Mouse (Mus musculus) heart, embryonic 16.5 days (tissue): ENCODE data around the gene Cstf1. TPM values are rescaled to one million over a fixed set of nuclear protein-coding genes. Genes with fewer than 3 reads are reported as not detected.

Experiments used
- ATAC-seq: fragments of 200-750 bp; cut with Nextera tagmentation; replicated peaks from 2 replicates; pipeline ENCODE4 v1.8.0; 2017; ENCODE audit warnings: moderate number of reproducible peaks; ENCODE audit not compliant: insufficient read depth, low FRiP score; ENCODE audit errors: extremely low read depth
- H3K27ac ChIP-seq: fragments of 300-500 bp; sonication (generic); 2 replicates; pipeline ENCODE4 v1.5.1; 2014; ENCODE audit warnings: mild to moderate bottlenecking, low read length, control low read depth, moderate library complexity
- H3K27me3 ChIP-seq: fragments of 300-500 bp; sonication (generic); 2 replicates; pipeline ENCODE4 v1.6.1; 2014; ENCODE audit warnings: low read length, mixed read lengths; ENCODE audit not compliant: control insufficient read depth, insufficient read depth
- H3K36me3 ChIP-seq: fragments of 300-500 bp; sonication (generic); 2 replicates; pipeline ENCODE4 v1.6.1; 2014; ENCODE audit not compliant: control insufficient read depth, insufficient read depth
- H3K4me1 ChIP-seq: fragments of 300-500 bp; sonication (generic); 2 replicates; pipeline ENCODE4 v1.6.1; 2014; ENCODE audit warnings: low read length, mixed read lengths; ENCODE audit not compliant: control insufficient read depth, insufficient read depth
- H3K4me2 ChIP-seq: fragments of 300-500 bp; sonication (generic); 2 replicates; pipeline ENCODE4 v1.6.1; 2014; ENCODE audit warnings: low read depth, mild to moderate bottlenecking, control low read depth, low read length
- H3K4me3 ChIP-seq: fragments of 300-500 bp; sonication (generic); 2 replicates; pipeline ENCODE4 v1.5.1; 2014; ENCODE audit warnings: mild to moderate bottlenecking, control low read depth, low read length
- H3K9ac ChIP-seq: fragments of 300-500 bp; sonication (generic); 2 replicates; pipeline ENCODE4 v1.6.1; 2014; ENCODE audit warnings: low read length, control low read depth
- H3K9me3 ChIP-seq: fragments of 300-500 bp; sonication (generic); replicated peaks from 2 replicates; pipeline ENCODE4 v1.6.1; 2016; ENCODE audit warnings: low read length; ENCODE audit not compliant: control insufficient read depth
- WGBS: fragments of 180-500 bp; shearing (Covaris S2); extraction: QIAGEN DNeasy Blood & Tissue Kit; methylation state at CpG from one replicate; pipeline ENCODE4 v1.1.7; 2014; 5-methylcytosine and 5-hydroxymethylcytosine counted together
- polyA plus RNA-seq: library from polyadenylated mRNA; unstranded; fragments of >200 nt; fragmentation: Nextera tagmentation; extraction: Ambion mirVana; gene quantifications from 2 replicates; pipeline ENCODE4 v1.2.1, GENCODE M21; 2015

The Cstf1 gene
- polyA plus RNA-seq = 24.5 and 32.2 TPM in 2 replicates

GRCm38 (mm10) chr2:172370411-172371223 lies at the start of gene Cstf1, which contains the start of gene Aurka:
Cstf1 (plus strand) TSS chr2:172370681.
Aurka (minus strand) TSS chr2:172370535.
- Histone ChIP-seq H3K4me2 (peak within 1 kb of the TSS; percentile 87), H3K9ac (peak within 1 kb of the TSS; percentile 97), H3K4me1 (peaks cover 26% of the 10 kb centered on the region), H3K4me3 (peak within 1 kb of the TSS; percentile 87), H3K36me3 (peaks cover 39% of the 10 kb centered on the region), H3K27me3 (no peaks in the 10 kb centered on the region), H3K9me3 (no peaks in the 10 kb centered on the region), H3K27ac (peak within 1 kb of the TSS; percentile 91)
- under 1% methylated on average over 66 of the region's 66 CpGs for WGBS
- peak; percentile 99 for ATAC-seq

- no peak overlapping the region for H3K9ac ChIP-seq
- no peaks in the 10 kb centered on the region for H3K36me3 ChIP-seq
- ATAC-seq = no peak
- no peak overlapping the region for H3K4me2 ChIP-seq
- no peak overlapping the region for H3K4me3 ChIP-seq
- no peaks in the 10 kb centered on the region for H3K27me3 ChIP-seq
- H3K4me1 ChIP-seq = no peaks in the 10 kb centered on the region
- no peaks in the 10 kb centered on the region for H3K9me3 ChIP-seq
- no peak overlapping the region for H3K27ac ChIP-seq
- WGBS = 13% methylated on average over 9 of the region's 9 CpGs
Observed at GRCm38 (mm10) chr2:172320878-172321277, 49.6 kb upstream of the Cstf1 start.

GRCm38 (mm10) chr2:172328248-172328647 lies 42.2 kb upstream of the Cstf1 start:
- 52% methylated on average over 8 of the region's 8 CpGs for WGBS
- Histone ChIP-seq H3K4me3 (no peak overlapping the region), H3K27ac (no peak overlapping the region), H3K4me2 (no peak overlapping the region), H3K36me3 (no peaks in the 10 kb centered on the region), H3K9ac (no peak overlapping the region), H3K4me1 (no peaks in the 10 kb centered on the region), H3K27me3 (peaks cover 11% of the 10 kb centered on the region), H3K9me3 (peaks cover 4% of the 10 kb centered on the region; the same call in 1 of the 2 replicates)
- no peak for ATAC-seq

- Histone ChIP-seq H3K27ac (no peak overlapping the region), H3K4me3 (no peak overlapping the region), H3K9me3 (peaks cover 4% of the 10 kb centered on the region; the same call in 1 of the 2 replicates), H3K4me2 (no peak overlapping the region), H3K36me3 (no peaks in the 10 kb centered on the region), H3K4me1 (no peaks in the 10 kb centered on the region), H3K9ac (no peak overlapping the region), H3K27me3 (peaks cover 11% of the 10 kb centered on the region)
- WGBS = 5% methylated on average over 13 of the region's 13 CpGs
- no peak for ATAC-seq
Observed at GRCm38 (mm10) chr2:172329179-172329578, 41.3 kb upstream of the Cstf1 start.

- H3K4me1 ChIP-seq = no peaks in the 10 kb centered on the region
- no peak overlapping the region for H3K9ac ChIP-seq
- H3K9me3 ChIP-seq = no peaks in the 10 kb centered on the region; the same call in none of the 2 replicates
- H3K4me3 ChIP-seq = no peak overlapping the region
- no peaks in the 10 kb centered on the region for H3K36me3 ChIP-seq
- H3K4me2 ChIP-seq = no peak overlapping the region
- no peaks in the 10 kb centered on the region for H3K27me3 ChIP-seq
- H3K27ac ChIP-seq = no peak overlapping the region
- WGBS = 79% methylated on average over 19 of the region's 19 CpGs
- no peak for ATAC-seq
Observed at GRCm38 (mm10) chr2:172338206-172338942, 32.1 kb upstream of the Cstf1 start.

GRCm38 (mm10) chr2:172340936-172341335 lies 29.5 kb upstream of the Cstf1 start:
- no peak for ATAC-seq

GRCm38 (mm10) chr2:172341606-172342005 lies 28.9 kb upstream of the Cstf1 start:
- 49% methylated on average over 5 of the region's 5 CpGs for WGBS

More at GRCm38 (mm10) chr2:172340936-172341335, 29.5 kb upstream of the Cstf1 start:
- peaks cover 3% of the 10 kb centered on the region for H3K4me1 ChIP-seq
- no peak overlapping the region for H3K4me2 ChIP-seq
- H3K27ac ChIP-seq = no peak overlapping the region
- WGBS = 57% methylated on average over 3 of the region's 3 CpGs
- H3K4me3 ChIP-seq = no peak overlapping the region
- no peaks in the 10 kb centered on the region; the same call in none of the 2 replicates for H3K9me3 ChIP-seq
- no peak overlapping the region for H3K9ac ChIP-seq
- no peaks in the 10 kb centered on the region for H3K36me3 ChIP-seq
- no peaks in the 10 kb centered on the region for H3K27me3 ChIP-seq

GRCm38 (mm10) chr2:172343751-172344150 lies 26.7 kb upstream of the Cstf1 start:
- H3K9ac ChIP-seq = no peak overlapping the region
- H3K36me3 ChIP-seq = no peaks in the 10 kb centered on the region
- no peaks in the 10 kb centered on the region for H3K27me3 ChIP-seq
- H3K4me2 ChIP-seq = no peak overlapping the region
- no peaks in the 10 kb centered on the region; the same call in none of the 2 replicates for H3K9me3 ChIP-seq
- 90% methylated on average over 7 of the region's 7 CpGs for WGBS
- no peak overlapping the region for H3K4me3 ChIP-seq
- no peak overlapping the region for H3K27ac ChIP-seq
- H3K4me1 ChIP-seq = peaks cover 11% of the 10 kb centered on the region
- no peak for ATAC-seq

More at GRCm38 (mm10) chr2:172341606-172342005, 28.9 kb upstream of the Cstf1 start:
- Histone ChIP-seq H3K9me3 (no peaks in the 10 kb centered on the region; the same call in none of the 2 replicates), H3K9ac (no peak overlapping the region), H3K27me3 (no peaks in the 10 kb centered on the region), H3K27ac (no peak overlapping the region), H3K36me3 (no peaks in the 10 kb centered on the region), H3K4me2 (no peak overlapping the region), H3K4me1 (peaks cover 6% of the 10 kb centered on the region), H3K4me3 (no peak overlapping the region)
- no peak for ATAC-seq
